Mouse (Mus musculus): Measurements from ENCODE around the gene Pdlim1. TPM values are rescaled to one million over a fixed set of nuclear protein-coding genes. Genes with fewer than 3 reads are reported as not detected.

The Pdlim1 gene
- polyA plus RNA-seq, 1 experiment, result not detected

DNA sequence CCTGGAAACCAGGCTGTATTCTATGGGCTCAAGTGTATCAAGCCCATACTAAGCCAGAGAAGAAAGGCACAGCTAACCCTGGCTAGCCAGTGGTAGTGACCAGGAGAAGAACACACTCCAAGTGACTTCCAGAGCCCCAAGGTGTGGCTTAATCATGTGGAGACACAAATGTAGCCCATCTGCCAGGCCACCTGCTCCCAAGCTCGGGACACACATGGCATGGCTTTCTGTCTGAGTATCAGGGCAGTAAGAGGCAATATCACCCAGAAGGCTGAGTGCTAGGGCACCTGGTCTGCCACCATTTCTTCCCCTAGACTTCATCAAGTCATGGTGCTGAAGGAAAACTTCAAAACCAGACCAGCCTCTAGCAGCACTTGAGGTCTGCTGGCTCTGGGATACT is 22.6 kb upstream of the Pdlim1 start:
- 72% methylated on average over 1 of the region's 1 CpGs for WGBS
- H3K4me3 ChIP-seq (ENCODE audit: insufficient read depth, low read depth, low read length), result no peak overlapping the region
- TF ChIP-seq POLR2A (IDR thresholded peaks at IDR 0.05; ENCODE audit: insufficient read depth, low read depth, low read length) (no peak), CTCF (IDR thresholded peaks at IDR 0.05; ENCODE audit: insufficient read depth, low read depth, low read length) (no peak)
- no peak overlapping the region for H3K27ac ChIP-seq (ENCODE audit: insufficient read depth, low read depth, low read length)
- H3K4me1 ChIP-seq (ENCODE audit: control insufficient read depth, insufficient read depth, low read length), result peaks cover 1% of the 10 kb centered on the region; the same call in 1 of the 2 replicates

DNA sequence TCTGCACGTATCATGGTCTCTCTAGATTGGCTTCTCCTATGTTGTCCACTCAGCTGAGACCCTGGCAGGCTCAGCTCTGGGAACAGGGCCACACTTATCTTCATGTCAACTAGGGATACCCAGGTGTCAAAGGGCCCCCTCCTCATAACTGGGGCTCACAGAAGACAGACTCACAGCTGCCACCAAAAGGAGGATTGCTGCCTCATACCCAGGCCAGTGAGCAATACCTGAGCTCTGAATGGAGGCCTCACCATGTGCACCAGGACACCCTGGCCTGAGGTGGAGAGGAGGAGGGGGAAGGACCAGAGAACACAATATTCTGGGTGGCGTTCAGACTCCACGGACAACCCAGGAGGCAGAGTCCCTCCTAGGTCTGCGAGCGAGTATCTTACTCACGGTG is 22.1 kb upstream of the Pdlim1 start:
- 97% methylated on average over 6 of the region's 6 CpGs for WGBS
- no peak overlapping the region for H3K27ac ChIP-seq (ENCODE audit: insufficient read depth, low read depth, low read length)
- TF ChIP-seq POLR2A (IDR thresholded peaks at IDR 0.05; ENCODE audit: insufficient read depth, low read depth, low read length), result no peak
- TF ChIP-seq CTCF (IDR thresholded peaks at IDR 0.05; ENCODE audit: insufficient read depth, low read depth, low read length), result no peak
- H3K4me3 ChIP-seq (ENCODE audit: insufficient read depth, low read depth, low read length), result no peak overlapping the region
- H3K4me1 ChIP-seq (ENCODE audit: control insufficient read depth, insufficient read depth, low read length), result no peaks in the 10 kb centered on the region; the same call in 1 of the 2 replicates

DNA sequence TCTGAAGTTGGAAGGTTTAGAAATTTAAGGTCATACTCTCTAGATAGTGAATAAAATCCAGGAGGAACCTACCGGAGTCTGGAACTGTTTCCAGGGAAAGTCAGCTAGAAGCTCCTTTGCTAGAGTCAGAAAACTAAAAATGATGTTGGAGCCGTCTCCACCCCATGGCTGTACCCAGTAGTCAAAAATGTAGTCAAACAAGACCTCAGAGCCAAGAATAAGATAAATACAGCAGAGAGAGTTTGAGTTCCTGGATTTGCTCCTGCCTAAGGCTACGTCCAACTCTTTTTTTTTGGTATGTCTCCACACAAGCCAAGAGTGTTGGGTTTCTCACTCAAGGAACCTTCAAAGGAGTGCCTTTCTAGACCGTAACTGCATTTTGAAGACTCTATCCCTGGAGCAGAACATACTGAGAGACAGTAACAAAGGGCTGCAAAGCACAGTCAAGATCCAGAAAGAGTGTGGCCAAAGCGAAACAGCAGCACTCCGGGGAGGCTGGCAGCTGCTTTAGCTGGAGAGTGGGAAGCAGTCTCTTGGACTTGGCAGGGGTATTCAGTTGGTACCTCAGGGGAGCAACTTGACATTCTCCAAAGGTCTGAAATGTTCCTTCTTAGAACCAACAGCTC is 18.6 kb upstream of the Pdlim1 start:
- TF ChIP-seq CTCF (IDR thresholded peaks at IDR 0.05; ENCODE audit: insufficient read depth, low read depth, low read length) (no peak), POLR2A (IDR thresholded peaks at IDR 0.05; ENCODE audit: insufficient read depth, low read depth, low read length) (no peak)
- no peak overlapping the region for H3K27ac ChIP-seq (ENCODE audit: insufficient read depth, low read depth, low read length)
- 62% methylated on average over 6 of the region's 6 CpGs for WGBS

DNA sequence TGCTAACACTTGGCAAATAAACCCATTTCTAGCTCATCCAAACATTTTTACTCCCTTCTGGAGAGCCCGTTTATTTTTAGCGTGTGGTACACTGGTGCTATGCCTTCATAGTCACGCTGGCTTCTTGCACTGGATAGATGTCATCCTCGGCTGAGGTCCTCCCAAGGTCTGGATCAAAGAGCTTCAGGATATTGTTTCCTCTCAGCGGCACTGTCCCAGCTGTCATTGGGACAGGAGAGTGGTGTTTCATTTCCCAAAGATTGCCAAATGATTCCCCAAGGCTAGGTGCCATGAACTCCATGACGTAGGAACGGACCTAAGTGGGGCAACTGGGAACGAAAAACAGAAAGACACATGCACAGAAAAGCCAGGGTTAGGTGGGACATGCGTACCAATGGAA is 16.8 kb upstream of the Pdlim1 start:
- WGBS, result 92% methylated on average over 9 of the region's 9 CpGs
- TF ChIP-seq POLR2A (IDR thresholded peaks at IDR 0.05; ENCODE audit: insufficient read depth, low read depth, low read length) (no peak), CTCF (IDR thresholded peaks at IDR 0.05; ENCODE audit: insufficient read depth, low read depth, low read length) (no peak)
- no peak overlapping the region for H3K27ac ChIP-seq (ENCODE audit: insufficient read depth, low read depth, low read length)
- no peaks in the 10 kb centered on the region; the same call in 1 of the 2 replicates for H3K4me1 ChIP-seq (ENCODE audit: control insufficient read depth, insufficient read depth, low read length)
- no peak overlapping the region for H3K4me3 ChIP-seq (ENCODE audit: insufficient read depth, low read depth, low read length)

More for the DNA sequence above, 18.6 kb upstream of the Pdlim1 start:
- Histone ChIP-seq H3K4me1 (ENCODE audit: control insufficient read depth, insufficient read depth, low read length) (no peaks in the 10 kb centered on the region; the same call in 1 of the 2 replicates), H3K4me3 (ENCODE audit: insufficient read depth, low read depth, low read length) (no peak overlapping the region)

DNA sequence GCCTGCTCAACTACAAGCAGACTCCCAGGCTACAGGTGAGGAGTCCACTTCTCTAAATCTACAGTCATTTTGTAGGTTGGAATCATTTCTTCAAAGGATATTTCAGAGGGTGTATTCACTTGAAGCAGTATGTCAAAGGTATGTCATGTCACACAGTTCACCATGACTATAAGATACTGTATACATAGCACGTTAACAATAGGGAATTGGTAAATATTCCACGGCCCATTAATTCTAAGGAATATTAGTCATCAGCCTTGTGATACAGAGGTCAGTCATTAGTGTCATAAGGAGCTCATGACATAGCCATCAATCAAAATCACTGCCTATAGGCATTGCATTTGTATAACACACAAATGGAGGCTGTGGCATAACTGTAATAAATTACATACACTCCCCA is 13.1 kb upstream of the Pdlim1 start:
- no peak overlapping the region for H3K4me3 ChIP-seq (ENCODE audit: insufficient read depth, low read depth, low read length)
- 95% methylated on average over 2 of the region's 2 CpGs for WGBS
- H3K27ac ChIP-seq (ENCODE audit: insufficient read depth, low read depth, low read length), result no peak overlapping the region
- H3K4me1 ChIP-seq (ENCODE audit: control insufficient read depth, insufficient read depth, low read length), result no peaks in the 10 kb centered on the region
- TF ChIP-seq CTCF (IDR thresholded peaks at IDR 0.05; ENCODE audit: insufficient read depth, low read depth, low read length) (no peak), POLR2A (IDR thresholded peaks at IDR 0.05; ENCODE audit: insufficient read depth, low read depth, low read length) (no peak)

DNA sequence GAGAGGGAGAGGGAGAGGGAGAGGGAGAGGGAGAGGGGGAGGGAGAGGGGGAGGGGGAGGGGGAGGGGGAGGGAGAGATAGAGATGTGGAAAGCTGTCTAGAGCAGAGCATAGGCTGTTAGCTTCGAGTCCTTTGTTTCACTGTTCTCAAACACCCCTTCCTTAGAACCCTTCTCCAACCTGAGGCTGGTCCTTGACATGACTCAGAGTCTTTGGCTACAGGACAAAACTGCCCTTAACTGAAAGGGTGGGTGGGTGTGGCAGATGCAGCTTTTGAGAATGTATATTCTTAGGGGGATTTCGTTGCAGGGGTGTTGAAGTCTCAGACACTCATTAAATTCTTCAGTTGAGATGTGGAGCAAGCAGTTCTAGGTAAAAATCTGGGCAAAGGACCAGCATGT is 11.8 kb upstream of the Pdlim1 start:
- Histone ChIP-seq H3K4me1 (ENCODE audit: control insufficient read depth, insufficient read depth, low read length) (no peaks in the 10 kb centered on the region), H3K27ac (ENCODE audit: insufficient read depth, low read depth, low read length) (no peak overlapping the region), H3K4me3 (ENCODE audit: insufficient read depth, low read depth, low read length) (no peak overlapping the region)
- TF ChIP-seq CTCF (IDR thresholded peaks at IDR 0.05; ENCODE audit: insufficient read depth, low read depth, low read length) (no peak), POLR2A (IDR thresholded peaks at IDR 0.05; ENCODE audit: insufficient read depth, low read depth, low read length) (no peak)
- 70% methylated on average over 2 of the region's 2 CpGs for WGBS

DNA sequence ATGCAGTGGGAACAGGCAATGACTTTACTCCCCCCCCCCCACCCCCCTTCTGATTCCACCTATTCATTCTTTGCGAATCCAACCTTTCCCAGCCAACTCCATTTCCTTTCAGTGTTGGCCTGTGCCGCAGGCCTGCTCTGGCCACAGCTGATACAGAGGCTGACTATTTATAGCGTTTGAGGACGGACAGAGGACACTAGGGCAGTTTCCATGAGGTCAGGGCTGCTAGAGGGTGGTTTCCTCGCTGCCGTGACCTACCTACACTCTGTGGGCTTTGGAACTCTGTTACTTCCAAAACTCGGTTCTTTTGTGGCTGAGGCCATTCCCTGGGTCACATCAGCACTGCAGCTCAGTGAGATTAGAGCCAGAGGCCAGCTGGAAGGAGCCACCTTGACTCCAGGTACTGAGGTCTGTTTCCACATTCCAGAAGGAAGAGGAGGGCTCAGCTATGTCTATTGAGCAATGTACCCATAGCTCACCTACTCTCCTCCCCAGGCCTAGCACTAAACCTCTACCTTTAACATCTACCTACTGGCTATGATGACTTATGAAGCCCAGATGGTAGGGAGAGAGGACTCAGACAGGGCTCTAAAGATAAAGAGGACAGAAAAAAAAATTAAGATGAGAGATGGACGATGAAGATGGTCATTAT is 6.9 kb upstream of the Pdlim1 start:
- no peak for TF ChIP-seq POLR2A (IDR thresholded peaks at IDR 0.05; ENCODE audit: insufficient read depth, low read depth, low read length)
- TF ChIP-seq CTCF (IDR thresholded peaks at IDR 0.05; ENCODE audit: insufficient read depth, low read depth, low read length), result no peak
- Histone ChIP-seq H3K27ac (ENCODE audit: insufficient read depth, low read depth, low read length) (no peak overlapping the region), H3K4me3 (ENCODE audit: insufficient read depth, low read depth, low read length) (no peak overlapping the region), H3K4me1 (ENCODE audit: control insufficient read depth, insufficient read depth, low read length) (no peaks in the 10 kb centered on the region)
- WGBS, result 87% methylated on average over 8 of the region's 8 CpGs

DNA sequence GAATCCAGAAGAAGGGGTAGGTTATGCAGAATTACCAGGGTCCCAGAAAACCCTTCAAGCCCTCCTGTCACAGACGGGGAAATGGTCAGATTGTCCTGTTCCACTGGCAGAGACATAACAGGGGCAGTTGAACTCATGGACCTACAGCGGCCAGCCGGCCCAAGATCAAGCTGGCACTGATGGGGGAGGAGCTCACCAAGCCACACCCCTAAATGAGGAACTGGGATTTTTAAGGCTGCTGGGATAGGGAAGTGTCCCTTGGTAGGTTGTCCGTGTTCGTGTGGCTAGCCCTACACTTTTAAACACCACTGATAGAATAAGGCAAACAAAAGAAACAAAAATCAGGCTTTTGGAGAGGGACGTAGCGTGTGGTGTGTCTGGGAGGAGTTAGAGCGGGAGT is 5.9 kb upstream of the Pdlim1 start:
- H3K4me3 ChIP-seq (ENCODE audit: insufficient read depth, low read depth, low read length), result no peak overlapping the region
- no peaks in the 10 kb centered on the region for H3K4me1 ChIP-seq (ENCODE audit: control insufficient read depth, insufficient read depth, low read length)
- TF ChIP-seq CTCF (IDR thresholded peaks at IDR 0.05; ENCODE audit: insufficient read depth, low read depth, low read length) (no peak), POLR2A (IDR thresholded peaks at IDR 0.05; ENCODE audit: insufficient read depth, low read depth, low read length) (no peak)
- no peak overlapping the region for H3K27ac ChIP-seq (ENCODE audit: insufficient read depth, low read depth, low read length)
- WGBS, result 94% methylated on average over 8 of the region's 8 CpGs

DNA sequence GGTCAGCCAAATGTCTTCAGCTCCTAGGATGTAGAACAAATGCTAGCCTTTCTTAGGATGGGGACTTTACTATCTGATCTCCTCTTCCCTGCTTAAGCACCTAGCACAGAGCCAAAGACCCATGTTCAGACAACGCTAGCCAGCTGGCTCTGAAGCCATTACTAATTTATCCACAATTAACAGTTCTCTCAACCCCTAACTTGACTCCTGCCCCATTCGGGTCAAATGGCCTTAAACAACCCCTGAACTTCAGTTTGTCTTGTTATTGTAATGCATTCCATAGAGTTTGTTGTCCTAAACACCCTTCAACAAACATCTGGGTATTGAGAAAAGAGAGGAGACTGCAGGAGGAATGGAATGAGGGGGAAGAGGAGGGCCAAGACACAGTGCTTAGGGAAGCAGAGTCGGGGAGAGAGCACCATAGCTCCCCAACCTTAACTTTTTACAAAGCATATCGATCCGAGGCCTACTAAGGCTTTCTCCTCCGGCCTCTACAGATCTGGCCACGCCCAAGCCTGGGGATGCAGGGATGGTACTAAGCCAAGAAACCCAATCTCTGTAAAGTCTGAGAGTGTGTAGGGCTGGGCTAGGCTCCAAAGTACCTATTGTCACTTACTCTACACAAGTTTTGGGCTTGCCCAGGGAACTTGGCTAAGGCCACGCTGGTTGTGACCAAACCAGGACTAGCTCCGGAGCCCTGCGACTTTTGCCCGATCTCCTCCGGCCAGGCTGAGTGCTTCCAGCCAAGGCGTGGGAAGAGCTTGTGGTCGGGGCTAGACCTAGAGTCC is 4.0 kb upstream of the Pdlim1 start:
- WGBS, result 90% methylated on average over 14 of the region's 14 CpGs
- TF ChIP-seq CTCF (IDR thresholded peaks at IDR 0.05; ENCODE audit: insufficient read depth, low read depth, low read length) (no peak), POLR2A (IDR thresholded peaks at IDR 0.05; ENCODE audit: insufficient read depth, low read depth, low read length) (no peak)
- H3K4me1 ChIP-seq (ENCODE audit: control insufficient read depth, insufficient read depth, low read length), result peaks cover 9% of the 10 kb centered on the region
- no peak overlapping the region for H3K4me3 ChIP-seq (ENCODE audit: insufficient read depth, low read depth, low read length)
- H3K27ac ChIP-seq (ENCODE audit: insufficient read depth, low read depth, low read length), result no peak overlapping the region

Data from olfactory bulb, adult 2 months (tissue).